In the genomic region with DNA sequence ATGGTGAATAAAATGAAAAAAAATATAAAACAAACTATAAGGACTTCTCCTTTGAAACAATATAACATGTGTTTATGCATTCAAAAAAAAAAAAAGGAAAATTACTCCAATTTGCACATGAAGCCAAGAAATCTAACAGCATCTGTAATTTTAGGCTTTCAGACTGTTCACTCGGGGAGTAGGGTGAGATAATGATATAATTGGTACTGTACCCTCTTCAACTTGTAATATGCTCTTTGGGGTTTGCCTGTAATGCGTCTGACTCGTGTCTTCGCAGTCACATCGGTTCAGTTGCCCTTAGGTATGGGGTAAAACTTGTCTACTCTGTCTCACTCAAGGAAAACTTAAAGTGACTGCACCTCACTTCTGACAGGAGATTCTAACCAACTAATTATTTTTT, we compare ENCODE assay signal across 27 mouse cellular contexts.
"Had no signal": no experiment of that assay in that cellular context is flagged by ENCODE, and none has a peak within 500 bp of the region (broad histone marks: within the 10 kb centered on the region; RNA-seq: fewer than 3 reads in every experiment).

No protein-coding gene starts in this region.

- H3K4me1 ChIP-seq: heart, embryonic 10.5 days; heart, embryonic 12.5 days; liver, embryonic 12.5 days had no signal

- H3K27me3 ChIP-seq: heart, embryonic 12.5 days; hindbrain, embryonic 12.5 days; kidney, embryonic 15.5 days; limb, embryonic 13.5 days; limb, embryonic 15.5 days; liver, embryonic 12.5 days had no signal

- H3K27ac ChIP-seq: heart, embryonic 10.5 days; hindbrain, embryonic 10.5 days; hindbrain, embryonic 12.5 days; kidney, embryonic 15.5 days; kidney, postnatal 0 days; limb, embryonic 13.5 days; limb, embryonic 15.5 days; liver, embryonic 12.5 days; liver, embryonic 14.5 days had no signal

- H3K4me3 ChIP-seq: heart, embryonic 10.5 days; heart, embryonic 12.5 days; hindbrain, embryonic 10.5 days; hindbrain, embryonic 12.5 days; kidney, embryonic 15.5 days; limb, embryonic 13.5 days; limb, embryonic 15.5 days; liver, embryonic 12.5 days had no signal

- H3K36me3 ChIP-seq: heart, embryonic 10.5 days; heart, embryonic 12.5 days; hindbrain, embryonic 10.5 days; hindbrain, embryonic 12.5 days; limb, embryonic 15.5 days; liver, embryonic 12.5 days had no signal

- H3K9ac ChIP-seq: heart, embryonic 12.5 days; hindbrain, embryonic 12.5 days; hindbrain, embryonic 14.5 days; kidney, embryonic 15.5 days; limb, embryonic 13.5 days; limb, embryonic 15.5 days; liver, embryonic 12.5 days; liver, embryonic 14.5 days had no signal

- ATAC-seq: hindbrain, embryonic 16.5 days; inflammation-experienced regulatory T-cells, adult 6 months; intestine, embryonic 16.5 days; liver, embryonic 12.5 days had no signal

- H3K9me3 ChIP-seq: heart, embryonic 10.5 days; hindbrain, embryonic 10.5 days; hindbrain, embryonic 12.5 days; kidney, embryonic 15.5 days; limb, embryonic 13.5 days; limb, embryonic 15.5 days; liver, embryonic 12.5 days had no signal

- H3K4me2 ChIP-seq: heart, embryonic 12.5 days; hindbrain, embryonic 12.5 days; hindbrain, embryonic 14.5 days; kidney, embryonic 15.5 days; limb, embryonic 13.5 days; limb, embryonic 15.5 days; liver, embryonic 12.5 days had no signal

- DNase-seq: gastrocnemius, postnatal 14 days; heart, adult 18-20 months; heart, postnatal 10 days; heart, postnatal 4 days; kidney, adult 11 months; kidney, adult 2 months; kidney, adult 9 months; kidney, postnatal 14 days; kidney, postnatal 36 days; layer of hippocampus, adult 9-11 months; layer of hippocampus, postnatal 36 days; left cerebral cortex, postnatal 4 days; lung, adult 18-20 months had no signal
